Mouse (Mus musculus) c-Kit-positive CD71-negative TER-119-negative erythroid progenitor cells, embryonic 14.5 days (primary cell): ENCODE measurements at regions not wholly inside any gene's neighbourhood (a gene's known extent, or its start where the extent isn't known, plus 50 kb on each side); places are given as distances from the start of the nearest gene placed in this dataset.

ENCODE experiments used
- DNase-seq: peaks from one replicate; pipeline ENCODE4 v3.0.0-alpha.2; 2013; ENCODE audit warnings: low read depth

DNA sequence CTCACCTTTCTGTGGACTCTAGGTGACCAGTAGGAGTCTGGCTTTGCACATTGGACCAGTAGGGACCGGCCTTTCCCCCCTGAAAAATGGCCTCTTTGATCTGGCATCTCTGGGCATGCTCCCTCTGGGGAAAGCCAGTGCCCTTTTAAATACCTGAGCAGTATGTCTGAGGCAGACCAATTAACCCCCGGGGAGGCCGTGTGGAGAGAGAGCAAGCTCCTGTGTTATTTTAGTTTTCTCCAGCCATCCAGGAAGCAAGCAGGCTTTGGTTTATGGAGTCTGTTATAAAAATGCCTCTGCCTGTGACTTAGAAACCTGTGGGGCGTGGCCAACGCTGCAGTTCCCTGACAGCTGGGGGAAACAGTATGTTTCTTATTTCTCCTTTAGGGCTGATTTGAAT lies 445.5 kb downstream of the Glrx3 start:
- DNase-seq: no peak

DNA sequence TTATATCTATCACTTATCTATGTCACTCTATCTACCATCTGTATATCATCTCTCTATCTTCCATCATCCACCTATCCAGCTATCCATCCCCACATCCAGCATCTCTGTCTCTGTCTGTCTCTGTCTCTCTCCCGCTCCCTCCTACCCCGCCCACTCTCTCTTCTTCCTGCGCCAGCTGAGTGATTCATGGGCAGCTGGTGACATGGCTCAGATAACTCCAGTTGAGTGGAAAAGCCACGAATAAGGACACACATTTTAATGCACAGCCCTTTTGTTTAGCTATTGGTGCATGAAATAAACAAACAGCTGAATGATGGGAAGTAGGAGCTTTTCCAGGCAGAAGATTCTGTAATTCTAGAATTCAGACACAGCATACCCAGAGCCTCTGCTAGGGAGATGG lies 446.3 kb downstream of the Glrx3 start:
- DNase-seq: no peak

DNA sequence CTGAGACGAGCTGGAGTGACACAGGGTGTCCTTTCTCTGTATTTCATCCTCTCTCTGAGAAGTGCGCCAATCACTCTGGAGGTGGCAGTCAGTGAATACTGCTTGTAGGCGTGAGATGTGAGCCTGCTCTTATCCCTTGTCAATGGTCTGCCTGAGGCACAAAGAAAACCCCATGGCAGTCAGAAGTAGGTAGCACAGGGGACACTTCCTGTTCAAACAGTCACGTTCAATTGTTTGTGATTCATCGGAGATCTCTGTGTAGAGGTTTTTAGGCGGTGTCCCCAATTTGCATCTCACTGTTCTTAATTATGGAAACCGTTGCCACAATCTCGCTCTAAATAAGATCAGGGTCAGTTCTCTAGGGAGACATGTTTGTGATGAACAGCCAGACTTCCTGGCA lies 447.7 kb downstream of the Glrx3 start:
- DNase-seq: no peak

DNA sequence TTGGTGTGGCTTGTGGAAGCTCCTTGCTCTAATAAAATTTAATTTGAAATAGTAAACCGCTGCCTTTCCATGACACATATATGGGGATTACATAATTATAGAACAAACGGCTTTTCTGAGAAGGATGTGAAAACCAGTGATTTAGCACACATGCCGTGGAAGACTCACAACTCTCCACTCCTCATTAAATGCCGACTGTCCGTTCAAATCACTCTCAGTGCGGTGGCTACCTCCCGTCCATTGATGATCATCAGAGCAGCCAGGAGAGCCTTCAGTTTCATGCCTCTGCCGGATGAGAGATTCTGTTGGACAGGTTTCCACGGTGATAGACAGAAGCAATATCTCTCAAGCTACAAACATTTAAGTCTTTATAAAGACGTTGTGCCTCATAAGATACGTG lies 451.3 kb downstream of the Glrx3 start:
- no peak for DNase-seq

DNA sequence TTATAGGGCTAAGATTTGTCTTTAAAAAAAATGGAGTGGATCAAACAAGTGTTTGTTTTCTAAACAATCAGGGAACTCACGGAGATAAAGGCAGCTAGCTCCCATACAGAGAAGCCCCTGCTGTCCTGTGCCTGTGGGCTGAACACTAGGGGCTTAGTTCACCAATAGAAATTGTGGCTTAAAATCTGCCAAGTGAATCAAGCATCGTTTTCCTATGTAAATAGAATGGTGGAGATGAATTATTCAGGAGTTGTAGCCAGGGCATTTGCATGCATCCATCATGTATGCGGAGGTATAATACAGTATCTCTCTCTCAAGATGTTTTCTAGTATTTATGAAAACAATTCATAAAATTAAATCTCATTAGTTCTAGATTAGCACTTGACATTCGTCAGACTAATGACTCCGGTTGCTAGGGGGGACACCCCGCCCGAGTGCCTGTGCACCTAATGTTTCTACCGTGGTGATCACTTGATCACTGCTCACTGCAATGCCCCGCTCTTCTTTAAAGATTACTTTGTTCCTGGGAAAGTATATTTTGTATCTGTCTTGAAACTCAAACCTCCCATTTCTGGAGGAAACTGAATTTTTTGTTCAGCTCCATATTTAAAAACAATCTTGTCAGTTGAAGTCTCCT lies 469.1 kb downstream of the Glrx3 start:
- DNase-seq: no peak

DNA sequence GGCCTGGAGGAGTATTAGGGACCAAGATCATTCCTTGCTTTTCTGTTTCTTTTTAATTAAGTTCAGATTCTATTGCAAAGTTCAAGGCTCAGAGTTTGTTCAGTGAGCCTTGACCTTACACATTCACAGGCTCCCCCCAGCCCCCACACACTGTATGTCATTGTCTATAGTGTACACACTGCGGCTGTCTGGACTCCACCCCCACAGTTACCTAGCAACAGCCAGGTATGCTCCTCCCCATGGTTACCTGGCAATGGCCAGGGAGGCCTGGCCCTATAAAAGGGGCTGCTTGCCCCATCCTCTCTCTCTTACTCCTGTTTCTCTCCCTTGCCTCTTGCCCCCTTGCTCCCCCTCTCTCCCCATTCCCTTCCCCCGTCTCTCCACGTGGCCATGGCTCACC lies 472.0 kb downstream of the Glrx3 start:
- DNase-seq: no peak

DNA sequence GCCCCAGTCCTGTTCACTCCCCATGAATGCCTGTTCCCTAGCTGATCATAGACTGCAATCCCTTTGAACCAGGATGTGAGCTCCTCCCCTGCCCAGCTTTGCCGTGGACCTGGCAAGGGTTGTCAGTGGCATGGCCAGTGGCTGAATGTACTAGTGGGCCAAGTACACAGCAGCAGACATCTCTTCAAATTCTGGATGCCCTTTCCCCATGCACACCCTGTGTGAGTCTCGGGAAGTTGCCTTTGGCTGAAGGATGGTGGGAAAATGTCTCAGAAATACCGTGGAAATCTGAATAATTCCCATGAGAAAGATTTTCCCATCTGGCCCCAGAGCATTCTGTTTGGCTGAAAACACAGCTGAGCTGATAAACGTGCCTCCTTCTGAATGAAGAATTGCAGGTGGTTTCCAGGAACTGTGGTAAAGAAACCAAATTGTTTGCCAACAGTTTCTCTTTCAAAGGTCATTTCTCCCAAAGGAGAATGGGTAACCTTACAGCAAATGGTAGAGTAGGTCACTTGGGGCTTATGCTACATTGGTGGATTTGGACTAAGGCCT lies 476.2 kb downstream of the Glrx3 start:
- no peak for DNase-seq

DNA sequence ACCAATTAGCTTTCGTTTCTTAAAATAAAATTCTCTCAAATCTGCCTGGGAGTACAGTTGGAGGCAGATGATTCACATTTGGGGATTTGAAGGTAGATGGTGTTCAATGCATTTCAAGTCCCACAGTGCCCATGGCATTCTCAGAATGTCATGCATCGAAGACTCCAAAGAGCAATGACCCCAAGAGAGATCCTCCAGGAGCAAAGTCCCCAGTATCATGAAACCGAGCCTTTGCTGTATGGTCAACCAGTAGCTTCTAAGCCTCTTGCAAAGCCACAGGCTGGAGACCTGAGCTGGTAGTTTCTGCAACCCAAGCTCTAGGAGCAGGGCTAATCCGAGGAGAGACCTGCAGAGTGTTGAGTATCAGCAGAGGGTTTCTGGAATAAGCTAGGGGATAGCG lies 477.1 kb downstream of the Glrx3 start:
- DNase-seq: no peak

DNA sequence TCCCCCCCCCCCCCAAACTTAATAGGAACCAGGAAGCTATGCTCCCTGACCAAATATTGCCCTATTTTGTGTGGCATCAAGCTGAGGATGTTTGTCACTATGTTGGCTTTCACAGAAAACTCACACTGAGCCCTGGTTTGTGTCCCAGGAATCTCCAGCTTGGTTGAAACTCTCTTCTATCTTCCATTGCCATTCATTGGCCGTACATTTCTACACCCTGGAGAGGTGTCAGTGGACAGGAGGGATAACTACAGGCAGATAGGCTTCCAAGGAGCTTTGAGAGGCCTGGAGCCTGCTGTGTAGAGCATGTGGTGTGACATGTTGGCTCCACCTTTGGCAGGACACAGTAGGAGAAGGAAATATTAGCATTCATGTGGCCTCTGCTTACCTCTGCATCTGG lies 478.9 kb downstream of the Glrx3 start:
- no peak for DNase-seq

DNA sequence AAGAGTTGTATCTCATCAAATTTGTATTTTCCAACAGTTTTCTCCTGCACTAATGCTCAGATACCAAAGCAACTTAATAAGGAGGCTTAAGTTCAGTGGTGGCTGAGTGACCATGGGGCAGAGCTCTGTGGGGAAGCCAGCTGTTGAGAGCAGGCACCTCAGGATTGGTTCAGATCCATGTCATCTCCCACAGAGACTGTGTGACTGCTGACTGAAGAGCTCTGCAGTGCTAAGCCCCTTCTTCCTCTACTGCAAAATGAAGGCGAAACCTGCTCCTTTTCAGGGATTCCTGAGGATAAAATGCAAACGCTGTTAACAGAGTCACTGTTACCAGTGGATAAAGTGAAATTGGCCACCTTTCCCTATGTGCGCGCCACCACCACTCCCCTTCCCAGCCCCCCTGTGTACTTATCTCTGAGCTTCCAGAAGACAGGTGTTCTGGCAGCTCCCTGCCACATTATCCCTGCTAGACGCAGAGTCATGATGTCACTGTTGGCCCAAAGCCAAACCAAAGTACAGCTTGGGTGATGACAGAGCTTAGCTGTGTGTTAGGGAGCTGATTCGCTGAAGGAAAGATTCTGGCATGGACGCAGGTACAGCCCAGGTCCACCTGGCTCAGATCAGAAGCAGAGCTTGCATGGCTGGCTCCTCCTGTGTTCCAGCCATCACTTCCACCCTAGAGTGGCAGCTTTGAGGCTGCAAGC lies 472.9 kb downstream of the Tcerg1l start:
- no peak for DNase-seq

DNA sequence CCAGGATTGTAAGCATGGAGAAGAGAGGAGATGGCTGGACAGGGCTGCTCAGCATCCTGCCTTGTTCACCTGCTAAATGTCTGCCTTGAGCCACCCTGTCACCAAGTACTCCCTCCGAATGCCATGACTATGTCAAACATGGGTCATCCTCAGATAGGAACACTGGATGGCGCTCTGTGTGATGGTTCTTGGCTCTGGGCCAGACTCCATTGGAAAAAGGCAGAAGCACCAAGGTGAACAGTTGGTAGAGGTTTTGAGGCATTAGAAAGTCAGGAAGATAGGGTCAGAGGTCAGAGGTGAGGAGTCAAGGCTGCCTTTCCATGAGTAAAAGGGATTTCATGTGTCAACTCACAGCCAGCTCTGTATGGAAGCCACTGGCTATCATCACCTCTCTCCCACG lies 471.9 kb downstream of the Tcerg1l start:
- DNase-seq: no peak

DNA sequence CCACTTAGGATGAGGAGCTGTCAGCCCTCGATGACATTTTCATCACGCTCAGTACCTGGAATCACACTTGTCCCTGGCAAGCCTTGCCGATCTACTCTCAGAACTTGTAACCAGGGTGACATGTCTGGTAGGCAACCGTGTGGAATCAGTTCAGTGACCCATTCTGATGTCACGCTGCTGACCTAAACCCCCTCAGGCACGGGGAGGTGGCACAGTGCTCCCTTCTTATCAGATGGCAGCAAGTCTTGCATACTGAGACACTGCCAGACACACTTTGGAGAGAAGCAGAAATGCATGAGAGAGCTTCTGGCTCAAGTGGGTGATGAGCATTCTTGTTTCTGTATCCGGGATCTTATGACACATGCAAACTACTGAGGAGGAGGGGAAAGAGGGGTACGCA lies 470.2 kb downstream of the Tcerg1l start:
- no peak for DNase-seq

DNA sequence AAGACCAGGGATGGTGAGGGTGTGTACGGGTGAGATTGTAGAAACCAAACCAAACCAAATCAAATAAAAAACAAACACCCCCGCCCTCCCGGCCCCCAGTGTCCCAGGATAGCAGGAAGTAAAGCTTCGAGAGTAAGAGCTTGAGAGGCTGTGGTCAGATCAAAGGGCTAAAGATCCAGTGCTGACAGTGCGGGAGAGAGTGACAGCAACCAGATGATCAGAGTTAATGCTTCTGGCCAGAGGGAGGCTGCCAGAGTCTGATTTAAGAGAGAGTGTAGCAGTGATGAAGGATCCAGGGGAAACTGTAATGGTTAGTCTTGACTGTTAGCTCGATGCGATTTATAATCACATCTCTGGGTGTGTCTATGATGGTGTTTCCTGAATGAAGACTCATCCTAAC lies 467.3 kb downstream of the Tcerg1l start:
- no peak for DNase-seq

DNA sequence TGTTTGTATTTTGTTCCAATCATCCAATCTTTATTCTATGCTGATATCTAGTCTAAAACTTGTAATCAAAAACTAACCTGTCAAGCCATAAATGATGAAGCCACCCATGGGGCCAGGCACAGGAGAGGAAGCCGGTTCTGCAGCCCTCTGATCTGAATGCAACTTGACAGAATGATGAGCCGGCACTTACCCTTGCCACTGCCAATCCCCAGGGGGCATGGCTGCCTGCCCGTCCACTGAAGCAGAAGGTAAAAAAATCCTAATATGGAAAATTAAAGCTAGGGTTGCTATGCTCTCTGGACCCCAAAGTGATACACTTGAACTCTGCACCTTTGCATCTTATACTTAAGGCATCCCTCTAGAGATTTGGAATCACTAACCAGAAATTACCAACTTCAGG lies 461.6 kb downstream of the Tcerg1l start:
- DNase-seq: no peak

DNA sequence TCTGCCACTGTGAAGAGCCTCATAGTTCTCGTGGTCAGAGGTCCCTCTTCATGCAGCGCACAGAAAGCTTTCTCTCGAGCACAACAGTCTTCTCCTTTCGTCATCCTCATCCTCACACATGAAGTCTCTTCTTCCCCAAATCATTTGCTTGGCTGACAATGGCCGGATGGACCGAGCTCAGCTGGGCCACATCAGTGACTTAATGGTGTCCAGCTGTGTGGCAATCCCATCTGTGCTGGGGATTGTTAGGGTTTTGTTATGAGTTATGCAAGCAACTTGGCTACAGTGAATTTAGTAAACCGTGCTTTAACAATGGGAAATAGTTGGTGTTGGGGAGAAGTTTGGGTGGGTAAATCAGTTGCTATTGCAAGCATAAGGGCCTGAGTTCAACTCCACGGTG lies 458.4 kb downstream of the Tcerg1l start:
- no peak for DNase-seq

DNA sequence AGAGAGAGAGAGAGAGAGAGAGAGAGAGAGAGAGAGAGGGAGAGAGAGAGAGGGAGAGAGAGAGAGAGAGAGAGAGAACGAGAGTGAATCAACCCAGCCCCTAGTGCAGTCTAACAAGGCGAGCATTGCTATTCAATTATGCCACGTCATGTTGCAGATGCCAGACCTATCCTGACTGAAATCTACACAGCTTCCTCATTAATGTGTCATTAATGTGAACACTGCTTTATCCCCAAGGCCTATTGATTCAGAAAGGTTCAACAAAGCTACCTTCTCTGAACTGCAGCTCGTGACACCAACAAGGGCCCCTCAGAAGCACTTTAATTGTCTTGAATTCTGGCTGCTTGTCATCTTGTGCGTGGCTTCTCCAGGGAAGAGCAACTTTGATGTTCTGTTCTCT lies 457.4 kb downstream of the Tcerg1l start:
- DNase-seq: no peak

DNA sequence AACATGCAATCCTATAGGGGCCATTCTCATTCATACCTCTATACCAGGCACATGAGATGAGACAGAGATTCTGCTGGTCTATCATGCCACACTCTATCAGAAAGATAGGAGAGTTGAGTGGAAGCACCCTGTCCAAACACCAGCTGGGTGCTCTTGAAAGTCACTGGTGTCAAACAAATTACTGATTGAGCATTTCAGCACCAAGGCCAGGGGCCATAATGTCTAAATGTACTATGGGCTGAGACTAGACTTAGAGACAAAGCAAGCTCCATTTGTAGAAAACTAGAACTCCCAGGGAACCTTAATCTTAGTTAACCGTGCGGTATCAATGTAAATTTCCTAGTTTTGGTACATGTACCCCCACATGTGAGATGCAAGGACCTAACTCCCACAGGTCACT lies 452.5 kb downstream of the Tcerg1l start:
- DNase-seq: no peak

DNA sequence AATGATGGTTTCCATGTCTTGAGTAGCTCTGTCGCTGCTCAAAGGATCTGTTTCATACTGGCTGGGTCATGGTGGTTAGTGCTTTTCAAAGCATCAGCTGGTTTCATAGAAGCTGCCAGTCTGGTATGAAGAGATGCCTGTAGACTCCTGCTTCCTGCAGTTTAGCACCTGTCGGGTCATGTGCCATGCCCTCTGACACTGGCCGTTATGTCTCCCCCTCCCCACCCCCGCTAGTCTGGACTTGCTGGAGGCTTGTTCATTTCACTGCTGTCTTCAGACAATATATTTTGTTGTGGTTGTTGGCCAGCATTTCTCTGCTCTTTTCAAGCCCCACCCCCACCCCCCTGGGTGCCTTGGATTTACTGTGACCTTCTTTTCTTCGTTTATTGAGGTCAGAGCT lies 450.1 kb downstream of the Tcerg1l start:
- no peak for DNase-seq

DNA sequence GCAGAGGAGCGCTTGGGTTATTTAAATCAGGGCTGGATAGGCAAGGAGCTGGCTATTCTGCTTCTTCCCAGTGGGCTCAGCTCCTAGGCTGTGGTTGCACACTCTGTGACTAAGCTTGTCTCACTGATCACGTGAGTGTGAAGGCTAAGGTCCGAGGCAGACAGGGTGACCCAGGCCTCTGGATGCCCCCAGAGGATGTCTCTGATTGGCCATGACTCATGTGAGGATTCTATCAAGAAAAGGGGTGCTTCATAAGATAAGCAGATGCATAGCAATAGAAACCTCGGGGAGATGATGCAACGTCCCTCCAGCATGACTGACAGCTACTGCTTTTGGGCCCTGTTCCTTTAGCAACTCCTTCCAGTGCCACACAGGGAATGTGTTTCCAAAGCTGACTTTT lies 440.2 kb downstream of the Tcerg1l start:
- DNase-seq: no peak

DNA sequence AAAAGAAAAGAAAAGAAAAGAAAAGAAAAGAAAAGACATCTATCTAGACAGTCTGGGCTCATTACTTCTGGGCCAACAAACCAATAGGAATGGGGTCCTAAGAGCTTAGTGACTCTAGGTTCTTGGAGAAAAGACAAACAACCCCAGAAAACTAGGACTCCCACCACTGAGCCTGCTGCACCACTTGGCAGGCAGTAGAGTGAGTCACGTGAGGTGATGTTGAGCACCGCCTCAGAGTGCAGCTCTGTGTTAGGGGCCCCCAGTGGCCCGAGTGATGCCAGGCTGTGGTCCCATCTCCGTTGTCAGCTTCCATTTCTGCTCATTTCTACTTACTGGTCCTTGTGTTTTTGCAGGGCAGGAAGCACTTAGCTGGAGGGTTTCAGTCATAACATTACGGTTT lies 439.7 kb downstream of the Tcerg1l start:
- DNase-seq: no peak

DNA sequence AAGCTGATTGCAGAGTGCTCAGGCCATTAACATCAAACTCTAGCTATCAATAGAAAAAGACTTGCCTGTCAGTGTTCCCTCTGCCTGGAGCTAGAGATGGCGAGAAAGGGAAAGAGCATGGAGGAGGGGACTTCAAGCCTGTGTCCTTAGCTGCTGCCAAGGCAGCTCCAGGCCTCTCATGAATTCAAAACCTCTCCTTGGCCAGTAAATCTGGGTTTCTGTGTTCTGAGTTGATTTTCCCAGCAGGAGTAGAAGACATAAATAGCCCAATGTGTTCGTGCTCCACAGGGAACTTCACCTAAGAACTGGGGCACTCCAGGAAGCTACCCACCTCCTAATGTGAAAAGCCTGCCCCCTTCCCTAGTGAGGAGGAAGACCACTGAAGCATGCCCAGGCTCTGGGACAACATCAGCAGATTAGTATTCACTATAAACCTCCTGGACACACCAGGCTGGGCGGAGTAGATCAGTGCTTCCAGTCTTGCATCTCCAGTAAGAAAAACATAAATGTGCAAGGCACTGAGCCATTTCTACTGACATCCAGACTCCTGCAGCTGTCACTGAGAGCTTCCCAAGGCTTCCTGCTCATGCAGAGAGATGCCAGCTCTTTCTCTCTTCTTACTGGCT lies 433.9 kb downstream of the Tcerg1l start:
- DNase-seq: no peak

DNA sequence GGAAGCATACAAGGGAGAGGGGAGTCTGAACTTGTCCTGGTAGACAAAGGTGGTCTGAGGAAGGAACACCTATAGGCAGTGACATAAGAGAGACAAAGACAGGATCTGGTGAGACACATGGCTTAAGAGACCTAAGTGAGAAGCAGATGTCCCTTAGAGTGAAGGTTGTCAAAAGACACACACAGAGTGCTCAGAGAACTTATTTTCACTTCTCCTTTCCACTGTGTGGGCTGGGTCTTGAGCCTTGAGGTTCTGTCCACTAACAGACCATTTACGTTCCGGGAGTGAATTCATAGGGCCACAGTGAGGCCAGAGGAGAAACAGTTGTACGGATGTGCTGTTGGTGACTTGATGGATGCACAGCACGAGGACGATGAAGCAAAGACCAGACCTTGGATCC lies 422.8 kb downstream of the Tcerg1l start:
- DNase-seq: no peak

DNA sequence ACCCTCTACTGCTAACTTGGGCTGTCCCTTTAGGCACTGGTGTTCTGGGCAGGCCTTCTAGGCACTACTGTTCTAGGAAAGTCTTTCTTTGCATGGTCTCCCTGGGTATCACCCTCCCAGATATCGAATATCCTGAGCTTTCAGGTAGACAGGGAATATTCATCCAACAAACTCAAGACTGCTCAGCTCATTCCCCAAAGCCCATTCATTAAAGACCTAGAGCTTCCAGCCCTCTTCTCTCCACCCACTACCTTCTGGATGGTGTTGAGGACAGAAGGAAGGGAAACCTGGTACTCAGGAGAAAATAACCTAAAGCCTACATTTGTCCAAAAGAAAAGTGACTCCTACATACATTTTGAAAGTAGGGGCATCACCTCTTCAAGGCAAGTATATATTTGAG lies 420.0 kb downstream of the Tcerg1l start:
- no peak for DNase-seq

DNA sequence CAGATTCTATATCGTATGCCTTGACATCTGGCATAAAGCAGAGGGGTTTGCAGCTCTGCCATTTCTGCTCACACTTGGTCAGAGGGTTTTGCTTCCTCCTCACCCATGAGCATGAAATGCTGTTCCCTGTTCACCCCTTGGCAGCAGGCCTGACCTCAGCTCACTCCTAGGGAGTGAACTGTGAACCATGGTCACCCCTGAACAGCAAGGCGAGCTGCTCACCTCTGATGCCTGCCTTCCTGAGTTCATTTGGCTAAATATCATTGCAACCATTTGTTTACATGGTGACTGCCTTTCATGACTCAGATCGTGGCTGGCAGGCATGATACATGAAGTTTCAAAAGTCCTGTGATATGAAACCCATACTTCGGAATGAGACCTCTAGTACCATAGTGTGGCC lies 418.2 kb downstream of the Tcerg1l start:
- DNase-seq: no peak
